Mouse (Mus musculus): ENCODE measurements at regions not wholly inside any gene's neighbourhood (a gene's known extent, or its start where the extent isn't known, plus 50 kb on each side); places are given as distances from the start of the nearest gene placed in this dataset.

DNA sequence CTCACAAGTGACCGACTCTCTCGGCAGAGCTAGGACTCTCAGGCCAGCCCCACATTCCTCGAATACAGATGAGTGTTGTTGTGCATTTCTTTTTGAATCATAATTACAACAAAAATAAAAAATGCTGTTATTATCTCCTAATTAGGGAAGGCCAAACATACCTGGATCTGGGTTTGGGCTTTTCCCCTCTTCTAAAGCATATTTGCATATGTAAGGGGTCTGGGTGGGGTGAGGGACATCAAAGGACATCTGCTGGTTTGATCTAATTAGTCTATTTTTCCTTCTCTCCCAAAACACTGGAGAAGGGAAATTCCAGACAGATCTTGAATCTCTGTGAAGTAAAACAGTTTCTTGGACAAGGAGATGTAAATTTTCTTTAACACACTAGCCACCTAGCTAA lies 85.3 kb downstream of the Tfap2a start:
- no peak for ATAC-seq
- peaks cover 11% of the 10 kb centered on the region; the same call in 1 of the 2 replicates for H3K27me3 ChIP-seq
- WGBS, result 62% methylated on average over 3 of the region's 3 CpGs
- H3K4me2 ChIP-seq, result no peak overlapping the region
- H3K9ac ChIP-seq, result no peak overlapping the region
- H3K9me3 ChIP-seq (replicated peaks), result no peaks in the 10 kb centered on the region
- H3K4me1 ChIP-seq, result peaks cover 11% of the 10 kb centered on the region; the same call in 1 of the 2 replicates
- H3K4me3 ChIP-seq, result no peak overlapping the region
- H3K36me3 ChIP-seq (ENCODE audit: poor library complexity, severe bottlenecking), result no peaks in the 10 kb centered on the region
- H3K27ac ChIP-seq, result no peak overlapping the region

DNA sequence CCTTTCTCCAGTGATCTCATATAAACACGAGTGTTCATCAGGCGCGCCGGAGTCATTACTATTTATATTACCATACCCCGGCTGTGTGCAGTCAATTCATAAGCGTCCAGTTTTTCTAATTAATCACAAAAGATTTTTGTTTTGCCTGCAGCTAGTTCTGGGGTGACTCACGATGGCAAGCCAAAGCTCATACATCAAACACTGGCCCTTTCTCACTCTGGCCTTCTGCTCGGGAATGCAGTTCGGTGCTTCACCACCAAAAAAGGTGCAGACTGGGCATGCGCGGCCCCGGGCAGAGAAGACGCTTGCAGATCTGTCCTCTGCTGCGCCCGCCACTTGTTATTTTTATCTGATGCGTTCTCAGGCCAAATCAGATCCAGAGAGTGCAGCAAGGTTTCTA lies 87.1 kb downstream of the Tfap2a start:
- Histone ChIP-seq H3K4me2 (no peak overlapping the region), H3K4me1 (peaks cover 11% of the 10 kb centered on the region; the same call in 1 of the 2 replicates)

DNA sequence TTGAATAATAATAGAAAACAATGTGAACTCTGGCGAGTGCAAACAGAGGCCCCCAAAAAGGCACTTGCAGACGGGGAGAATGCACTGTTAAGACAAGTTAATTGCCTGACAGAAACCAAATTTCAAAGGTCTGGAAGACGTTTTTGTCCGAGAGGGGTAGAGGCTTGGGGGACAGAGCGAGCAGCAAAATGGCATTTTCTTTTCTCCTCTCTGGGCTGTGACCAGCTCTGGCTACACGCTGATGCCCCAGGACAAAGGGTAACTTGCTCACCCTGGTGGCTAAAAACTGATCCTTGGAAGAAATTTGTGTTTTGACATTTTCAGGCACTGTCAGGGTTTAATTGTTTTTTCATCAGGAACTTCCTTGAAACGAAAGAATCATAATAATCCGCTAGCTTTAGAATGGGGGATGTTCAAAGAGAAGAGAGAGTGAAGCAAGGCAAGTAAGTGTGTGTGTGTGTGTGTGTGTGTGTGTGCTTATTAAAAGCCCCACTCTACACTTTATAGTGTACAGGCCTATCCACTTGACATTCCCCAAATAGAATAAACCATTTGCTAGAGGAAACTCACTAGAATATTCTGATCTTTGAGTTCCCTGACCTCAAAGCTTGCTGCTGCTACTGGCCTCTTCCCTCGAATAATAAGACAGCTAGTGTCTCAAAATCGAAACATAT lies 88.0 kb downstream of the Tfap2a start:
- Histone ChIP-seq H3K27ac (no peak overlapping the region), H3K4me1 (peaks cover 11% of the 10 kb centered on the region; the same call in 1 of the 2 replicates), H3K9ac (no peak overlapping the region), H3K9me3 (replicated peaks) (no peaks in the 10 kb centered on the region), H3K4me3 (no peak overlapping the region), H3K4me2 (peak overlapping the region; percentile 35; the same call in 1 of the 2 replicates), H3K27me3 (peaks cover 11% of the 10 kb centered on the region; the same call in 1 of the 2 replicates), H3K36me3 (ENCODE audit: poor library complexity, severe bottlenecking) (no peaks in the 10 kb centered on the region)
- ATAC-seq, result no peak
- 17% methylated on average over 10 of the region's 10 CpGs for WGBS

More for the DNA sequence above, 87.1 kb downstream of the Tfap2a start:
- Histone ChIP-seq H3K27ac (no peak overlapping the region), H3K4me3 (no peak overlapping the region), H3K27me3 (peaks cover 11% of the 10 kb centered on the region; the same call in 1 of the 2 replicates), H3K9ac (no peak overlapping the region), H3K36me3 (ENCODE audit: poor library complexity, severe bottlenecking) (no peaks in the 10 kb centered on the region), H3K9me3 (replicated peaks) (no peaks in the 10 kb centered on the region)
- ATAC-seq, result peak; percentile 69; the same call in 1 of the 2 replicates
- WGBS, result 56% methylated on average over 16 of the region's 16 CpGs

DNA sequence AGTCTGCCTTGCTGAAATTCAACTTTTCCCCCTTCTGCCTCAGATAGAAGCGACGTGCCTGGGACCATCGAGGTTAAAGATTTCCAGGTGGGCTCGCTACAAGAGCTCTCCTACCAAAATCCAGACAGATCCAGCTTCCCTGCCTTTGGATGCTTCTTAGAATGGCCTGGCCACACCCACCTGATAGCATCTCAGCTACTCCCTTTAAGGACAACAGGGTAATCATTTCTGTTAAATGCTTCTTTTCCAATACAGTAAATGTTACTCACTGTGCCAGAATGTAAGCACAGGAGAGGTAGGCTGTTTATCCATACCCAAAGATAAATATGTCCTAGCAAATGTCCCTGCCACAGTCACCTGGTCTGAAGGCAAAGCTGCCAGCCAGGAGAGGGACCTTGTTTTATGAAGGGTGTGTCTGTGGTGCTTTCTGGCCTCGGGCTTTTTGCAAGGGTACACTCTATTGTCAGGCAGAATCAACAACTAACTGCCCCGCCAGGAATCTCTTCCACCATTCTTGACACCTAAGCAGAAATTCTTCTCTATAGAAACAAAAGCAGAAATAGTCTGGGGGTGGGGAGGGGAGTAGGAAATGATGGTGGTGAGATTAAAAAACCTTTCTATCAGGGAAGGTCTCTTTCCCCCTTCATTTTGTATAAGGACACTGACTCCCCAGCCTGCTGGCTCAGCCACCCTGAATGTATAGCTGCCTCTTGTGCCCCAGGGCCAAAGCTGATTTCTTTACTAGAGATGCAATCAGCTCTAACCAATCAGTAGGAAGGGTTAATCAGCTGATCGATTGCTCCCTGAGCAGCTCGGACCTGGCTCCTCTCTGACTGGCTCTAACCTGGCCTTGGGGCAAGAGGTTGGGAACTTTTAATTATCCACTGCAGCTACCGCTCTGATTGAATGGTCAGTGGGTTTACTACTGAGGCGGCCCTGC lies 88.8 kb downstream of the Tfap2a start:
- H3K27ac ChIP-seq, result no peak overlapping the region
- no peaks in the 10 kb centered on the region for H3K9me3 ChIP-seq (replicated peaks)
- no peak overlapping the region for H3K9ac ChIP-seq
- peak overlapping the region; percentile 35; the same call in 1 of the 2 replicates for H3K4me2 ChIP-seq
- no peaks in the 10 kb centered on the region for H3K36me3 ChIP-seq (ENCODE audit: poor library complexity, severe bottlenecking)
- H3K4me3 ChIP-seq, result no peak overlapping the region
- H3K27me3 ChIP-seq, result peaks cover 11% of the 10 kb centered on the region; the same call in 1 of the 2 replicates
- peaks cover 11% of the 10 kb centered on the region; the same call in 1 of the 2 replicates for H3K4me1 ChIP-seq
- no peak for ATAC-seq
- WGBS, result 31% methylated on average over 10 of the region's 10 CpGs

DNA sequence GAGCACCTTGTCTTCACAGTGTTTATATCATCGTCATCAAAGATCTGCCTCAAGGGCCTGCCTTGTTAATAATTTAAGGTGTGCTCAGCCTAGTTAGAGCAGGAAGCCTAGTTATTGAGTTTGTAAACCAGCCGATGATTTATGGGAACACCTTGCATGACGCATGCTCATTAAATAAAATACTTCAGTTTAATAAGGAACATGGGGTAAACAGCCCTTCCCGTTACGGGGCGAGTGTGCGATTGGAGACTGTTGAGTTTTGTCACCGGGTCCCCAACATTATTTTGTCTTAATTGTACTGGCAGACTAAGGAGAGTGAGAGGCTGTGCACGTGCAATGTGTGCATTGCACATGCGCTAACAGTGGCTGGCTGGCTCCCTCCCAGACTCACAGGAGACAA lies 92.0 kb downstream of the Tfap2a start:
- H3K27ac ChIP-seq, result no peak overlapping the region
- 82% methylated on average over 10 of the region's 10 CpGs for WGBS
- H3K9ac ChIP-seq, result no peak overlapping the region
- H3K9me3 ChIP-seq (replicated peaks), result no peaks in the 10 kb centered on the region
- ATAC-seq, result no peak
- H3K4me3 ChIP-seq, result no peak overlapping the region
- no peaks in the 10 kb centered on the region for H3K36me3 ChIP-seq (ENCODE audit: poor library complexity, severe bottlenecking)
- no peak overlapping the region for H3K4me2 ChIP-seq
- H3K27me3 ChIP-seq, result peaks cover 5% of the 10 kb centered on the region; the same call in 1 of the 2 replicates
- H3K4me1 ChIP-seq, result peaks cover 11% of the 10 kb centered on the region; the same call in 1 of the 2 replicates

DNA sequence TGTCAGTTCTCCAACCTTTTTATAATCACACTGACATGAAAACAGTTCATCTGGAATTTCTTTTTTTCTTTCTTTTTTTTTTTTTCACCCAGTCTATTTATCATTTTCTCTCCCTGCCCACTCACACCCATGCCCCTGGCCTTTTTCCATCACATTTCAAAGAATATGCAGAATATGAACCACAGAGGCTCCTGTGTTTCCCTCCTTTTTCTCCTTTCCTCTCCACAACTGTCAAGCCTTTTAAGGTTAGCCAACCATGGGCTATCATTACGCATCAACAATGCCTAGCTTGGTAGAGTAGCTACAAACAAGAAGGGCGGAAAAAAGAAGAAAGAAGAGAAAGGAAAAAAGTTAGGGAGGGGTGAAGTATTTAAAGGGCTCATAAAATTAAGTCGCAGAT lies 92.5 kb downstream of the Tfap2a start:
- WGBS, result 58% methylated on average over 3 of the region's 3 CpGs

DNA sequence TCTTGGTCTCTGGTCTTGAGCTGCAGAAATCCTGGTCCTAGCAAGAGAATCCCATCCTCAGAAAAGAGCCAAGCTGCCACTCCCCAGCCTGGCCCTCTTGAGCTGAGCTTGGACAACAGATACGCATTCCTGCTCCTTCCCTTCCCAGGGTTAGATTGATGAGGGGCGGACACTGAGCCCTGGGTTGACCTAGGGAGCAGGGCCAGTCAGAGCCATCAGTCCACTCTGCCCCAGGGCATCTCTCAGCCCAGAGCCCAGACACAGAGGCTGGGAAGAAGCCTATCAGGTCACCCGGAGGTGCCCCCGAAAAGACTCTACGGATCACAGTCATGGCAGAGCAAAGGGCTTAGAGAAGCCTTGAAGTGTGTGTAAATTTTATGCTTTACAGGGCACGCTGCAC lies 95.2 kb downstream of the Tfap2a start:
- Histone ChIP-seq H3K36me3 (ENCODE audit: poor library complexity, severe bottlenecking) (no peaks in the 10 kb centered on the region), H3K4me1 (no peaks in the 10 kb centered on the region), H3K9ac (no peak overlapping the region), H3K9me3 (replicated peaks) (no peaks in the 10 kb centered on the region), H3K27me3 (no peaks in the 10 kb centered on the region), H3K27ac (no peak overlapping the region), H3K4me3 (no peak overlapping the region), H3K4me2 (no peak overlapping the region)
- ATAC-seq, result no peak
- WGBS, result 81% methylated on average over 6 of the region's 6 CpGs

More for the DNA sequence above, 92.5 kb downstream of the Tfap2a start:
- Histone ChIP-seq H3K27me3 (peaks cover 5% of the 10 kb centered on the region; the same call in 1 of the 2 replicates), H3K27ac (no peak overlapping the region), H3K4me1 (peaks cover 11% of the 10 kb centered on the region; the same call in 1 of the 2 replicates), H3K4me2 (no peak overlapping the region), H3K9me3 (replicated peaks) (no peaks in the 10 kb centered on the region), H3K36me3 (ENCODE audit: poor library complexity, severe bottlenecking) (no peaks in the 10 kb centered on the region), H3K4me3 (no peak overlapping the region), H3K9ac (no peak overlapping the region)
- ATAC-seq, result no peak

DNA sequence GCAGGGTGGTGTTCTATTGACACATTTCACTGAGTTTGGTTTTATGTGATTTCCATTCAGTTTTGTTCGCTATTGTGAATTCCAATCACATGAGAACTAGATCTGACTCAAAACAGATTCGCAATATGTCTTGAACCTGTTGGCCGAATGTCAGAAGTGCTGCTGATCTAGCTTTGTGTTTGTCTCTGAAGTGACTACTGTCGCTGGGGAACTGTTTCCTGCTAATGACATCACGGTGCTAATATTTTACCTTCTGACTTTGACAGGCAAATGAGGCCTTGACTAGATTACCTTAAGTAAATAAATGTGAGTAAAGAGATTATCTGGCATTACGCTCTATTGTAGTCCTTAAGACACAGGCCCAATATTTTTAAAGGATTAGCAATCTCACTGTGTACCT lies 100.9 kb downstream of the Tfap2a start:
- 85% methylated on average over 6 of the region's 6 CpGs for WGBS
- Histone ChIP-seq H3K4me2 (no peak overlapping the region), H3K4me3 (no peak overlapping the region), H3K27ac (no peak overlapping the region), H3K9me3 (replicated peaks) (no peaks in the 10 kb centered on the region), H3K9ac (no peak overlapping the region), H3K36me3 (ENCODE audit: poor library complexity, severe bottlenecking) (no peaks in the 10 kb centered on the region), H3K4me1 (no peaks in the 10 kb centered on the region), H3K27me3 (no peaks in the 10 kb centered on the region)
- ATAC-seq, result no peak

DNA sequence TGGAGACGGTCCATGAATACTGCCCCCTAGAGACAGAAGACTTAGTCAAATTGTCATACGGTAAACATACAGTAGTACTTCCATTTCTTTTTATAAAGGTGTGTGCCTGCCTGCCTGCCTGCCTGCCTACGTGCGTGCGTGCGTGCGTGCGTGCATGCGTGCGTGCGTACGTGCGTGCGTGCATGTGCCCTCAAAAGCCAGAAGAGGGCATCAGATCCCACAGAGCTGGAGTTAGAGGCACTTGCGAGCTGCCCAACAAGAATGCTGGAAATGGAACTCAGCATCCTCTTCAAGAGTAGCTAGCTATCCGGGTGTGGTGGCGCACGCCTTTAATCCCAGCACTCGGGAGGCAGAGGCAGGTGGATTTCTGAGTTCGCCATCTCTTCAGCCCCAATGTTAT lies 120.3 kb downstream of the Tfap2a start:
- H3K9me3 ChIP-seq (replicated peaks), result no peaks in the 10 kb centered on the region
- no peak for ATAC-seq
- no peak overlapping the region for H3K9ac ChIP-seq
- no peaks in the 10 kb centered on the region for H3K36me3 ChIP-seq (ENCODE audit: poor library complexity, severe bottlenecking)
- WGBS, result 96% methylated on average over 20 of the region's 20 CpGs
- H3K4me2 ChIP-seq, result no peak overlapping the region
- H3K27me3 ChIP-seq, result no peaks in the 10 kb centered on the region
- no peak overlapping the region for H3K4me3 ChIP-seq
- H3K4me1 ChIP-seq, result no peaks in the 10 kb centered on the region
- no peak overlapping the region for H3K27ac ChIP-seq

DNA sequence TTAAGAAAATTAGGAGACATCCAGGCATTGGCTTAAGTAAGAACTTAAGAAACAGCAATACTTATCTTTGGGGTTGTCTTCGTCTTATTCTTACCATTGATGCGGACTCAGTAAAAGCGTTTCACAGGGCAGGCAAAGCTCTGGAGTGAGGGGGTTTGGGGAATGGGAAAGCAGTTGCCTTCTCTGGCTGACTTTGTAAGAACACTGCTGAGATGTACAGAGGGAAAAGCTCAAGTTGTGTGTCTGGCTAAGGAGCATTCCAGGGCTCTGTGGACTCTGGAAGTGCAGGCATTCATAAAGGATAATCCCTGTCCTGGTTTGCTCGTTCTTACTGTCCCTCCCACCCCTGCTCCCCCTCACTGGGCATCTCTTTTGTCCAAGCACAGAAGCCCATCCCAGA lies 129.7 kb downstream of the Tfap2a start:
- Histone ChIP-seq H3K4me1 (peaks cover 24% of the 10 kb centered on the region), H3K9me3 (replicated peaks) (no peaks in the 10 kb centered on the region), H3K27me3 (no peaks in the 10 kb centered on the region), H3K36me3 (ENCODE audit: poor library complexity, severe bottlenecking) (no peaks in the 10 kb centered on the region), H3K9ac (no peak overlapping the region), H3K27ac (no peak overlapping the region), H3K4me2 (no peak overlapping the region), H3K4me3 (no peak overlapping the region)
- ATAC-seq, result no peak
- WGBS, result 47% methylated on average over 4 of the region's 4 CpGs

DNA sequence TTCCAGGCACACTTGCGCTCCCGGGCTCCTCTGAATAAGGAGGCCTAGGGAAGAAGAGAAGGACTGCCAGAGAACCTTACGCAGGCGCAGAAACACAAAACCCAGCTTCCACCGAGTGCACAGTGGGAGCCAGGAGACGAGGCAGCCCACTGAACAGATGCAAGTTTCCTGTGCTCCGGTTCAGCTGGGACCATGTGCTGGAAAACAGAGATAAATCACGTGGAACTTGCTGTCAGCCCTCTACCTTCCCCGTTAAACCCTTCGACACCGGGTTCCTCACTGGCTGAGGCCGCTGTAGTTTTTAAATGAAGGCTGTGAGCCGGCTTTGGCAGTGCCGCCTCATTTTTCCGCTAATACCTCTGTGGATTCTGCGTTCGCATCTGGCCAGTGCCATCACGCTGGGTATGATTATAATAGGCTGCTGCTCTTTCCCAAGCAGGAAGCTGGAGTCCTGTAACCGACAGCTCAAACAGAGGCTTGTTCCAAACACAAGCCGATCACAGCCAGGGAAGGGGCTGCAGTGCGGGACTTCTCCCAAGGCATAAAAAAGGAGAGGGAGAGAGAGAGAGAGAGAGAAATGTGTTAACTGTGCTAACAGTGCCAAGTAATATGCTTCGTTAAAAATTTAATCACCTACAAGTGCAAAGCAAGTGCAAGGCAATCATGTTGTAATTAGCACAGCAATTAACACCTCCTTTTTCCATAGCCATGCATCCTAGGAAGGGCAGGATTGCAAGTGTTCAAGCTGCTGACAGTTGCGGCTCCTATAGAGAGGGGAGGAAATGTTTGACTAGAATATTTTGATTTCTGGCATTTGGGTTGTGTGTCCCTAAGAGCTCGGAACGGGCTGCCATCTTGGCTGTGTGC lies 131.5 kb downstream of the Tfap2a start:
- 18% methylated on average over 25 of the region's 25 CpGs for WGBS
- H3K27me3 ChIP-seq, result no peaks in the 10 kb centered on the region
- peaks cover 24% of the 10 kb centered on the region for H3K4me1 ChIP-seq
- peak overlapping the region; percentile 47 for H3K9ac ChIP-seq
- H3K9me3 ChIP-seq (replicated peaks), result no peaks in the 10 kb centered on the region
- H3K4me3 ChIP-seq, result peak overlapping the region; percentile 29
- peak; percentile 92 for ATAC-seq
- peak overlapping the region; percentile 76 for H3K27ac ChIP-seq
- H3K36me3 ChIP-seq (ENCODE audit: poor library complexity, severe bottlenecking), result no peaks in the 10 kb centered on the region
- H3K4me2 ChIP-seq, result peak overlapping the region; percentile 56

Data from forebrain, embryonic 13.5 days (tissue).